Mouse (Mus musculus): ENCODE measurements around the gene Gpsm3.

DNA sequence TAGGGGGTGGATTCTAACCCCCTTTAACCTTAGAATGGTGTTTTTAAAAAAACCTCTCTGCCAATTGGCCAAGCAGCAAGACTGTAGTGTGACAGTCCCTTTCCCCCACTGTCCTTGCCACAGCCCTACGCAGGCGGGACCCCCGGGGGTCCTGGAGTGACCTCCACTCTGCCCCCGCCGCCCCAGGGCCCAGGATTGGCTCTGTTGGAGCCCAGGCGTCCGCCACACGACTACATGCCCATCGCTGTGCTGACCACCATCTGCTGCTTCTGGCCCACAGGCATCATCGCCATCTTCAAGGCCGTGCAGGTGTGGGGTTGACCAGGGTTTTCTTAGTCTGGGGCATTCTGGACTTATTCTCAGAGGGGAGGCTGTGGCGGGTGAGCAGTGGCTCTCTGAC is 42.0 kb downstream of the Gpsm3 start:
- TF ChIP-seq FLI1 (IDR thresholded peaks at IDR 0.05; ENCODE audit: low read length): no peak
- TF ChIP-seq GATA1 (IDR thresholded peaks at IDR 0.05; ENCODE audit: borderline replicate concordance, low read length): no peak

All from megakaryocyte, embryonic 14.5 days (primary cell).